Mouse (Mus musculus) heart, postnatal 14 days (tissue): ENCODE measurements around the gene Gna14. TPM values are rescaled to one million over a fixed set of nuclear protein-coding genes. Genes with fewer than 3 reads are reported as not detected.

Experiments used
- DNase-seq, 2 experiments: peaks; one replicate each; pipeline ENCODE4 v3.0.0; 2021 to 2022
- intact Hi-C: fragments of 180-260 bp; cut with DNase I; formaldehyde crosslinking; loops from one replicate; pipeline ENCODE4 v1.15.1; 2025
- total RNA-seq, 2 experiments: library from RNA; stranded (reverse); gene quantifications; 2 replicates each; pipeline ENCODE4 v1.2.3; 2021

The Gna14 gene
- total RNA-seq, 2 experiments from 2014 or later, result 0.38 to 0.56 TPM

DNA sequence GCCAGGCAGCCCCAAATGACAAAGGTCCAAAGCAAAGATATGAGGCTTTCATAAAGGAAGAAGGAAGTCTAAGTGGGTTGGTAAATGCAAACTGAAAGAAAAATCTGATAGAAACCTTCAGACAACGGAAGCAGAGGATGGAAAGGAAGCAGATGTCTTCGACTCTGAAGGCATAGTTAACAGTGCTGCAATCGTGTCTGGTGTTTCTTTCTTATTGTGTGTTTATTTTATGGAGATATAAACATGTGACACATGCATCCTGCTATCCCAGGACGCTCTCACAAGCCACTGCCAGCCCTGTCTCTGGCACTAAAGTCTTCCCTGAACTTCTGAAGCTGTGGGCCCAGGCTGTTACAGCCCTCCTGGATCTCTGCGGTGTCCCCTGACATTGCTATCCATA, 13.2 kb downstream of the Gna14 start:
- intact Hi-C loops, result no loop called here
- DNase-seq, result no peak

DNA sequence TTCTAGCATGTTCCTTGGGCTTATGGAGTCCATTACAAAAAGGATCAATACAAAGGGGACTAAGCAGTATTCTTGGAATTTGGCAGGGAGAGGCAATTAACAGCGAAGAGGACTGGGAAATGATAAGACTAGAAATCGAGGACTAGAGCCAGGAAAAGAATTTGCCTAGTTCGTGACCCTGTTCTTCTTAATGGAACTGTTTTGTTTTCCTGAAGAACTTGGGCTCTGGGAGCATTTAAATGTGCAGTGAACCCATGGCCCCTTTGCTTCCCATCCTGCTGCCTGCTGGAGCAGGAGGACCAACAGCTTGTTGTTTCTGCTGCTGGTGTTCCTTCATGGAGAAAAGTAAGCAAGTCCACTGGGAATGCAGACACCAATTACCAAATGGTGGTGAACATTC, 15.3 kb downstream of the Gna14 start:
- intact Hi-C loops, result no loop called here
- no peak for DNase-seq

DNA sequence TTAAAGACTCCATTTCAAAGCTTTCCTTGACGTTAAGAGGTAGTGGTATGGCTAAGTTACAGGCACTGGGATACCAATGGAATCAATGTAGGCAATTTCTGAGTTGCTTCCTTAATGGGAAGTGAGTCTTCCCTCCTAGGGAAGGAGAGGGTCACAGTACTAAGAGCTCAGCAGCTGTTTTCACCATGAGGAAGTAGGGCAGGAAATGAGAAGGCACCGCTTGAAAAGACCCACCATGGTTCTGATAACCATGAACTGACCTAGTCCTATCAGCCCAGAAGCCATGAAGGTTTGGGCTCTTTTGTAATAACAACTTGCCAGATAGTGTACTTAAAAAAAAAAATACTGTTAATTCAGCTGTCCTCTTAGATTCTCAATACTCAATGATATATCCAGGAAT, 20.6 kb downstream of the Gna14 start:
- intact Hi-C loops, result no loop called here
- no peak for DNase-seq

DNA sequence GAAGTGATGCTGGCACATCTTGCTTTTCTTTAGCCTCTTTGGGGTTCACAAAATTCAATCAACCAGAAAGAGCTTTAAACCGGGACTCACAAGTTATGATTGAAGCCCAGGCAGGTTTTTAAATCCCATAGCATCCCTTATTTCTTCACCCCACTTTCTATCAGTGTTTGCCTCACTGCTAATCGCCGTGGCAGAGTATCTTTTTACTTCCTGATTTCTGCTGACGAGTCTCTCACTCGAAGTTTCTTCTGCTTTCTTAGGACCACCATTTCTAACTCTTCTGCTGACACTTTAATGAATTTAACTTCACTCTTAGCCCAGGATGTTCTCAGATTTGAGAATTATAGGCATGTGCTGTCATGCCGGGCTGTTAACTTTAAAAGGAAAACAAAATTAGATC, 21.6 kb downstream of the Gna14 start:
- intact Hi-C loops, result no loop called here
- no peak for DNase-seq

DNA sequence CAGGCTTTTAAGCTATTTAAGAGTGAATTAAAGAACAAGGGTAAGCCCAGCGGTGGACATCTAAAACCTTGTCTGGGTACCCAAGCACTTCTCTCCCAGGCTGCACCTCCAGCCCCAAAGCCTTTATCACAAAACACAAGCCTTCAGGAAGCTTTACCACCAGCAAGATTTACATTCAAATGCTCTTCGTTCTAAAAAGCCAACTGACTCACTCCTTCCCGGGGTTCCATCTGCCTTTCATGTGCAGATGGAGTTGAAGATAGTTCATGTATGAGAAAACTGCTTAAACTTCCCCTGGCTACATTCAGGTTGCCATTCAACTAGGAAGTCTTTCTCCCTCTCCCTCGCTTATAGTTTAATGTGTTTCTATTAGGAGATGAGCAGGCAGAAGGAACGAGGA, 23.8 kb downstream of the Gna14 start:
- no peak for DNase-seq
- intact Hi-C loops, result no loop called here

DNA sequence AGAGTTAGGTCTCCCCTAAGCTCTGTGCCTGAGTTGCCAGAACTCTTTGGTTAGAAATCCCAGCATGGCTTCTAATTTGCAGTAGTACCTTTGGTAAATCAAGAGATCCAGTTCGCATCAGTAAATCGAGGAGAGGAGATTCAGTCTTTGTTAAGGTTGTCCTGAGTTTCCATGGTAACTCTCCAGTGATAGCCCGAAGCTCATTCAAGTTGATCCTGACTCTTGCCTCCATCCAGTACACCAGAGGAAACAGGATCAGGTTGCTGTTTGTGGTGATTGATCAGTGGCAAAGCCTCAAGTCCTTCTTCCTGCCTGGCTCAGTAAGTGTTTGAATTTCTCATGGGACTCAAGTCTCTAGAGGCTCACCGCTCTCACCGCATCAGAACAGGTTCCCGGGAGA, 24.7 kb downstream of the Gna14 start:
- no peak for DNase-seq
- intact Hi-C loops, result no loop called here

DNA sequence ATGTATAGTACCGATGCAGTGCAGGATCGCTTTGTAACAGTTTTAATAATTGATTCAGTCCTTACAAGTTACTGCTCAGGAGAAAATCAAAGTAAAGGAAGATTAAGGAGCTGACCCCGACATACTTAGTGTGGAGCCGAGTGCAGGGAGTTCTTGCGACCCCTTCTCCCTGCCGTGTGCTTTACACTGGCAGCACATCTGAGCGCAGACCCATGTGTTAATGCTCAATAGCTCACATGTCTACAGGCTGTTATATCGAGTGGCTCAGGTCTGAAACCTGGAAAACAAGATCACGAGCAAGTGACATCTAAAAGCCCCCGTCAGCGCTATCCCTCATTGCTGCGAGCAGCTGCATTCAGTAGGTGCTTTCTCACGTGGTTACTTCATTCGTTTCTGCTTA, 25.3 kb downstream of the Gna14 start:
- intact Hi-C loops, result no loop called here
- no peak for DNase-seq

DNA sequence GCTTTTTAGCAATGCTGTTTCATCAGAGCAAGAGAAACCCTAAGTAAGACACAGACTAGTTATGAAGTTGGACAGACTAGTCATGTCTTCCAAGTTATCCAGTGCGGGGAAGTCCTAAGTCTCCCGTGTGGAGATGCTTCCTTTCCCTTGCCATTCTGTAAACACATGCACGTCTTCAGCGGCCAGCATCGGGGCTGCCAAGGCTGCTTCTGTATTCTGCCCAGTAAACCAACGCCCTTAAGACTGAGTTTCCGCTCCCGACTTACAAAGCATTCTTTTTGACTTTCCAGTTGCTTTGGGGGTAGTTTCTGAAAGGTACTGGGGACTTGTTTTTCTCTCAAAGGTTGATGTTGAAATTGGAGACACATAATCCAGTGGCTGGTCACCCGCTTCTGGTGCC, 26.9 kb downstream of the Gna14 start:
- no peak for DNase-seq
- intact Hi-C loops, result no loop called here

DNA sequence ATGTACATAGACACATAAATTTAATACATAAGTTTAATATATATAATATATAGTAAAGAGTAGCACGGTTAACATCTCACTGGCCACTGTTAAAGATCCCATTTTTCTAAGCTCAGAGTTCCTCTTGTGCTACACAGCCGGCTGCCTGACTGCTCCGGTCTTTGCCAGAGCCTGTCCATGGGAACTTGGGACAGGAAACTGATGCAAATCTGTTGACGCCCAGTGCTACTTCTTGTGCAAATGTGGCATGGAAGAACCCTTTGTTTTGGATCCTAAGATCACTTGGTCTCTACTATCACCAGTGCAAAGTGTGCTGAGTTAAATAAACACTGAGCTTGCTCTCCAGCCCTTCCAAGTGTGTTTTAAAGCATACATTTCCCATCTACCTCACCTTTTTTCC, 29.2 kb downstream of the Gna14 start:
- intact Hi-C loops, result no loop called here
- DNase-seq, result peak; percentile 16 to 17

DNA sequence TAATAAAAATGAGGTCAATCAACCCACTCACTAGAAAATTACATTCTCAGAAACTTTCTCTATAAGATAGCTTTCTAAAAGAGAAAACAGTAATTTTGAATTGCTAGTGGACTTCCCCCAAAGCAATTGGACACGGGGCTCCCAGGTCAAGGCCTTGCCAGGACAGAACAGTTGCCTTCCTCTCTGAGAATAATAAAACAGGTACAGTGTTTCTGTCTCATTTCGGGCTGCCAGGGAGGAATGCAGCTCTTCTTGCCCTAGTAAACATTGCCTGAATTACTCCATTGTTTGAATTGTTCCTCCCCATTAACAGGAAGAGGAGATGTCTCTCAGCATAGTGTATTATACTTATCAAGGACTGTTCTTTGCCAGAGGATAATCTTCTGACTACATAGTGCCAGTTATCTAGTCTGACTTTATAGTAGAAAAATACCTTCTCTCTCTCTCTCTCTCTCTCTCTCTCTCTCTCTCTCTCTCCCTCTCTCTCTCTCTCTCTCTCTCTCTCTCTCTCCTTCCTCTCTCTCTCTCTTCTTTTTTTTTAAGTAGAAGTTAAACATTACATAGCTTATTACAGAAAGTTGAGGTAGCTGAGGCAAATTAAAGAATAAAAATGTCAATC, 33.3 kb downstream of the Gna14 start:
- intact Hi-C loops, result no loop called here
- no peak for DNase-seq

DNA sequence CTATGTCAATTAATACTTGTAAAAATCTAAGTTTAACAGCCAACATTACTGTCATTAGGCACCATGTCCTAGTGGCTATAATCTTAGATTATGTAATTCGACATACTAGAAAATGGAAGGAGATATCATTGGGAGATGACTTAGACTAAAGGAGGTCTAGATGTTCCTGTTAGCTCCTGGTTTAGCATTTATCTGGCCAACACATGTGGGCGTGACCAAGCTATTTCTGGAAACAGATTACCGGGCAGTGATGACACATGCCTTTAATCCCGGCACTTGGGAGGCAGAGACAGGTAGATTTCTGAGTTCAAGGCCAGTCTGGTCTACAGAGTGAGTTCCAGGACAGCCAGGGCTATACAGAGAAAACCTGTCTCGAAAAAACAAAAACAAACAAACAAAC, 37.1 kb downstream of the Gna14 start:
- DNase-seq, result no peak
- intact Hi-C loops, result no loop called here

DNA sequence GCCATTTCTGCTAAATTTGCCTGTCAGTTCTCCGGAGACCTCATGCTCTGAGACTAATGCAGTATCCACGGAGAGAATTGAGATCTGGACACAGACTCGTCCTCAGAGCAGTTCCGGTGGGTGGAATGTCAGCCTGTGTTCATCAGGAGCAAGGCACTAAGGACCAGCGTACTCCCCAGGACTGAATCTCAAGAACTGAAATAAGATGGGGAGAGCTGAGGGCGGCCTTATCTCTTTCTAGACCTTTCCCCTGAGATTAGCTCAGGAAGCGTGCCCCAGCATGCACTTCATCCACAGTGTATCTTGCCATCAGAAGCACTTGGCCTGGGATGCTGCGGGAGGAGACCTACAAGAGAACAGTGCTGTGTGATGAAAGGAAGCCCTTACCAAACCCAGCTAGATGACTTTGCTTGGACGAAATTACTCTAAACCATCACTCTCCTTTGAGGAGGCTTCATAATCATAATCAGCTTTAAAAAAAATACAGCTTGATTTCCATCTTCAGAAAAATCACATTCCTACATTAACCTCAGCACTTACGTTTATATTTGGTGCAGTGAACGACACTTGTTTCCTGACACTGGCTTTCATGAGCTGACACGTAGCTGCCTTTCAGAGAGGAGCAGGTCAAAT, 41.9 kb downstream of the Gna14 start:
- intact Hi-C loops, result no loop called here
- no peak for DNase-seq

DNA sequence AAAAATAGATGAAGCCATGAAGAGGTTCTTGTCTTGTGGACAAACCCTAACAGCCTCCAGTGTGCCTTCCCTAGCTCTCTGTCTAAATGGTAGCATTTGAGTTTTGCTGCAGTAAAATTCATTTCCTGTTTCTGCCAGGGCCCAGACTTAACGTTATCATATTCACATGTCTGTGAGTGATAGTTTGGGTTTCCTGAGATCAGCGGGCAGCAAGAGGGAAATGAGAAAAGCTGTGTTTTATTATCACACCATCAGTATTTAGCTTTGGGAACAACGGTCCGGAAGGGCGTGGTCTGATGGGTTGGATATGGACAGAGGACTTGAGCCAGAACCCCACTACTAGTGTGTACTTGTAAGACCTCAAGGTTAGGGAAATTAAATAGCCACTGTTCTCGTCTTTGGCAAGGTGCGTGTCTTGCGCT, 42.6 kb downstream of the Gna14 start:
- DNase-seq, result no peak
- intact Hi-C loops, result no loop called here

DNA sequence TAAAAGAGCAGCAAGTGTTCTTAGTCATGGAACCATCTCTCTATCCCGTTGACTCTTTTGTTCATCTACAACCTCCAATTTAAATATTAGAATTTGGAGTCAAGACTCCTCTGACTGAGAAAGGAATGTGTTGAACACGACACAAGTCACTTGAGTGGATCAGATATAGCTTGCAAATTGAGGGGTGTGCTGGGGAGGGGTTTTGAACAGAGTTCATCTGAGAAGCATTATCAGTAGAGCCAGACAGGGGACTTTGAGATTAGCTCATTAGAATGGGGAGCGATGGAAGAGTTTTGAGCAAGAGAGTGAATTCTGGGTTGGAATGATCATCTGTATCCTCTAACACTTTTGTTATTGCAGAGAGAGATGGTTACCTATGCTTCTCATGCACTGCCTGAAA, 46.5 kb downstream of the Gna14 start:
- DNase-seq, result no peak
- intact Hi-C loops, result no loop called here

DNA sequence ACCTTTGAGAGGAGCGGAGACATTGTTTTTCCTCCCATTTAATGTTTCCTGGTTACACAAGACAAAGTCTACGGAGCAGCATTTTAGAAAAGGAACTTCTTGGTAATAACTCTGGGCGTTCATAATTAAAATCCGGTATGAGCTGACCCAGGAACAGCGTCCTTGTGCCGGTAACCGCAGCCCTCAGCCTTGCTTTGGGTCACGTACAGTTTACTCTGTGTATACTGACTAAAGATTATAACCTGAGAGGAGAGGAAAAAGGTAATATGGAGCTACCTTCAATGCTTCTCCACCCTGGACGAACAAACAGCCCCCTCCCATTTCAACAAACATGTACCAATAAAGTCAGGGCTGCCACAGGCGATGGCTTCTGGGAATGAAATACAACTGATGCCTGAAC, 48.7 kb downstream of the Gna14 start:
- intact Hi-C loops, result no loop called here
- no peak for DNase-seq

DNA sequence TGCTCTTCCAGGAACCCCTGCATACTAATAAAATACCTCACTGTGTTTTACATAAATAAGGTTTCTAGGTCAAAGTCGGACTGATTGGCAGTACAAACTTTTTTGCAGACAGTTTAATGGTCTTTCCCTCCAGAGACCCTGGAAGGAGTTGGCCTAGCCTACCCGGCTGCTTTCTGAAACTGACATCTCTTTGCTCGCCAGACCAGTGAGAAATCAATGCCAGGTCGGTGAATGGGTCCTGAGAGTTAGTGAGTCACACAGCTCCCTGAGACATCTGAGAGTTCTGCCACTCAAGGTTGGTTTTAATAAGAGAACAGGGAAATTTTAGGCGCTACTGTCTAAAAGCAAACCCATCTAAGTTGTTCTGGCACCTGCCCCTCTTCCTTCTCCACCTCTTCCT, 49.1 kb downstream of the Gna14 start:
- intact Hi-C loops, result no loop called here
- DNase-seq, result no peak

DNA sequence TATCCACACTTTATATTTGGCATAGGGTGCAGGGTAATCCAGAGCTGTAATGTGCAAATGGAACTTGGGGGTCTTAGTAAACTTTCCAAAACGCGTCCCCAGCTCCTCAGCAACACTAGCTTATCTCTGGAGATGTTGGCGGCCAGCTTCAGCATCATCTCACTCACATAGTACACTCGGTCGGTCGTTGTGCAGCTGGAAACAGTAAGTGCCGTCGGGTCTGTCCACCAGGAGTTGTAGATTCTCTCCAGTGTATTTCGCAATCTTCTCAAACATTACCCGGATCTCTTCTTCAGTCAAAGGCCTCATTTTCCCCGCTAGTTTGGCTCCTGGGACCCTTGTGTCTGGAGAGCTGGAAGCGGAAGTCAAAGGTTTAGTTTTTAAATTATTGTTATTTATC, 55.2 kb downstream of the Gna14 start:
- intact Hi-C loops, result no loop called here

DNA sequence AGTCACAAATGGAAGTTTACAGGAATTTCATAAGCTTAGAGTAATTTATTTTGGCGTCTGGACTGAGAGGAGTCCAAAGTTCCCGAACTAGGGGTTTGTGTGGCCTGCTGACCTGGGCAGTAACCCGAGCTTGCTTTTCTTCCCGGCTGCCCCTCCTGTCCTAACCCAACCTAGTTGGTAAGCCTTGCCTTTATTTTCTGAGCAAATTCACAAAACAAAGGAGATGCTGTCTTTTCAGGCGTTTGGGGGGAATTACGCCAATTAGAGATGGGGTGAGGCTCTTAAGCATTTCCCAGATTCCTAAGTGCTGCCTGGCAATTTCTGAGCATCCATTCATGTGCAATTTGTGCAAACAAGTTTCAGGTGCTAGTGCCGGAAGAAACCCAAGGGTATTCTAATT, 55.9 kb downstream of the Gna14 start:
- intact Hi-C loops, result no loop called here
- DNase-seq, result no peak

More for the DNA sequence above, 55.2 kb downstream of the Gna14 start:
- DNase-seq, result peak in 1 of 2 experiments; percentile 2

DNA sequence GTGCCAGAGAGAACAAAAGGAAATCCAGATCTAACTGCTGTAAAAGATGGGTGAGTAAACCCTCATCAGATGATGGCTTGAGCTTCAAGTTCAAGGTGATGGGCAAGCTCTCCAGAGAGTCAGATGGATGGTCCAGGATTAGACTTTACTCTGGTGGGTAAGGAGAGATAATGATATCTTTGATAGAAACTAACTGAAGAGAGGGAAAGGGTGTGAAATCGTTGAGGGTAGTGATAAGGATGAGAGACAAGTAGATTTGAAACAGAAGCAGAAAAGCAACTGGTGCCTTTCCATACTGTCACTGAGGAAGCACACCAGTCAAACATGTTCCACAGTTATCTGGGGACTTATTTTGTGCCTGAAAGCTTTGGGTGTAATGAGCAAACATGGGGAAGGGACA, 56.9 kb downstream of the Gna14 start:
- intact Hi-C loops, result no loop called here
- DNase-seq, result no peak

DNA sequence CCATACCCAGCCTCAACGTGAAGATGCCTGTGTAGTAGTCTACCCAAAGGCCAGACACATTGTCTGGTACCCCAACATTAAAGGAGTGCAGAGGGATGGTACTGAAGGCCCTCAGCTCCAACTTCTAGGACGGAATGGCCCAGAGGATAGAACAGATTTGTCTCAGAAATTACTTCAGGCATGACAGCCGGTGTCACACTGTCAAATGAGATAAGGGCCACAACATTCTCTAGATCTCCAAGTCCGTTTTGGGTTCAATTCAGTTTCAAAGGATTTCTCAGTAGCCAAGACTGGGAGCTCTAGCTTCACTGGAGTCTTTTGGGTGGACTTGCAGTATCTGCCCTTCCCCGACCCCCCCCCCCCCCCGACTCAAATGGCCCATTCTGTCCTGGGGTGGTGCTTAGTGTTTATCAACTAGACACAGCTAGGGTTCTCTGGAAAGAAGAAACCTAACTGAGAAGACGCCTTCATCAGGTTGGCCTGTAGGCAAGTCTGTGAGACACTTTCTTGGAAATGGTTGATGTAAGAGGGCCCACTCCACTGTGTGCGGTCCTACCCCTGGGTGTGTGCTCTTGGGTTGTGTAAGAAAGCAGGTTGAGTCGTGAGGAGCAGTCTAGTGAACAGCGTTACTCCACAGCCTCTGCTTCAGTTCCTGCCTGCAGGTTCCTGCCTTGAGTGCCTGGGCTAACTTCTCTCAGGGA, 59.4 kb downstream of the Gna14 start:
- intact Hi-C loops, result no loop called here
- DNase-seq, result no peak

DNA sequence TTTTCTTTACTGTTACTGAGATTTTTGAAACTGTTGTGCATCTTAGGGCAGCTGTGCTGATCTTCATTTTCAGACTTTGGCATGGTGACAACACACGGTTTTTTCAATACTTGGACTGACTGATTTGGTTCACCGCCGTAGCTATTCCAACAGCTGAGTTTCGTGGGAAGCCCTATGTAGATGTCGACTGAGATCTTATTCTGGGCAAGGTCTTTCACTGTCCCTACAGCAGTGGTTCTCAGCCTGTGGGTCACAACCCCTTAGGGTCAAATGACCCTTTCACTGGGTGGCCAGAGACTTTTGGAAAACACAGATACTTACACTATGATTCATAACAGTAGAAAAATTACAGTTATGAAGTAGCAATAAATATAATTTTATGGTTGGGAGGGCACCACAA, 60.5 kb downstream of the Gna14 start:
- DNase-seq, result peak in 1 of 2 experiments; percentile 13
- intact Hi-C loops, result no loop called here

DNA sequence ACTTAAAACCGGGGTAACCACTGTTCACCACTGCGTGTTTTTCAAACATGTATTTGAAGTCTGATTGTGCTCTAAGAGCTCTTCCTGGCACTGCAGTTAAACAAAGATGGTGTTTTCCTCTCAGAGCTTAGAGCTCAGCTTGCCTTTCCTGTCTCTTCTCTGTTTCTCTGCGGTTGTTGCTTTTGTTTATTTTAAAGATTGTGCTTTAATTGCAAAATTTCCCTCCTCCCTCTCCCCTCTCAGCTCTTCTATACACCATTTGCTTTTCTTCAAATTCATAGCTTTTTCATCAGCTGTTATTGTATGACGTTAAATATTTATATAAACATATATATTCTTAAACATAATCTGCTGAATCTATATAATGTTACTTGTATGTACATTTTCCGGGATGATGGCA, 66.5 kb downstream of the Gna14 start:
- intact Hi-C loops, result no loop called here
- DNase-seq, result no peak
